Mouse (Mus musculus): Measurements from ENCODE around the gene Dnal1.

Dnal1 gene

GRCm38 (mm10) chr12:84187752-84188601 is 73.8 kb downstream of the Dnal1 start:
- no peak for DNase-seq

GRCm38 (mm10) chr12:84188881-84189444 is 74.8 kb downstream of the Dnal1 start:
- DNase-seq: no peak

- DNase-seq: no peak
Observed at GRCm38 (mm10) chr12:84190151-84190820, 76.1 kb downstream of the Dnal1 start.

- DNase-seq: no peak
Observed at GRCm38 (mm10) chr12:84191190-84191589, 77.0 kb downstream of the Dnal1 start.

- no peak for DNase-seq
Observed at GRCm38 (mm10) chr12:84191770-84192169, 77.6 kb downstream of the Dnal1 start.

GRCm38 (mm10) chr12:84192280-84192679 is 78.1 kb downstream of the Dnal1 start:
- DNase-seq: no peak

GRCm38 (mm10) chr12:84192741-84193641 is 78.8 kb downstream of the Dnal1 start:
- DNase-seq: no peak

- DNase-seq: peak; percentile 93 to 95
Observed at GRCm38 (mm10) chr12:84193642-84194399, 79.7 kb downstream of the Dnal1 start.

- no peak for DNase-seq
Observed at GRCm38 (mm10) chr12:84194400-84195109, 80.4 kb downstream of the Dnal1 start.

- DNase-seq: no peak
Observed at GRCm38 (mm10) chr12:84195195-84195594, 81.0 kb downstream of the Dnal1 start.

All from kidney, adult 8-10 months (tissue).